Mouse (Mus musculus): ENCODE data around the gene Hoxc10. TPM values are rescaled to one million over a fixed set of nuclear protein-coding genes. Genes with fewer than 3 reads are reported as not detected.

Hoxc10 gene
- total RNA-seq, 2 experiments from 2014 or later, result not detected

Other genes with a start within 250 kb of the Hoxc10 start
- 11.3 and 14.1 TPM in 2 replicates for gene Calcoco1, start 244.6 kb upstream of the Hoxc10 start, total RNA-seq (2014; fragmentation: Nextera tagmentation)
- gene Calcoco1, start 244.6 kb upstream of the Hoxc10 start, total RNA-seq (2017), result 12.6 and 20.3 TPM in 2 replicates
- gene Hoxc13, start 45.7 kb upstream of the Hoxc10 start, total RNA-seq (2014; fragmentation: Nextera tagmentation), result not detected in 2 replicates
- gene Hoxc13, start 45.7 kb upstream of the Hoxc10 start, total RNA-seq (2017), result not detected in 2 replicates
- gene Hoxc12, start 30.0 kb upstream of the Hoxc10 start, total RNA-seq (2014; fragmentation: Nextera tagmentation), result not detected in 2 replicates
- gene Hoxc12, start 30.0 kb upstream of the Hoxc10 start, total RNA-seq (2017), result not detected in 2 replicates
- gene Hoxc11, start 12.4 kb upstream of the Hoxc10 start, total RNA-seq (2014; fragmentation: Nextera tagmentation), result not detected in 2 replicates
- gene Hoxc11, start 12.4 kb upstream of the Hoxc10 start, total RNA-seq (2017), result not detected in 2 replicates
- gene Hoxc5, start 647 bp downstream of the Hoxc10 start, total RNA-seq (2014; fragmentation: Nextera tagmentation), result not detected in 2 replicates
- gene Hoxc5, start 647 bp downstream of the Hoxc10 start, total RNA-seq (2017), result not detected in 2 replicates
- gene Hoxc9, start 9.6 kb downstream of the Hoxc10 start, total RNA-seq (2014; fragmentation: Nextera tagmentation), result not detected in 2 replicates
- gene Hoxc9, start 9.6 kb downstream of the Hoxc10 start, total RNA-seq (2017), result not detected in 2 replicates
- gene Hoxc8, start 23.8 kb downstream of the Hoxc10 start, total RNA-seq (2014; fragmentation: Nextera tagmentation), result not detected in 2 replicates
- gene Hoxc8, start 23.8 kb downstream of the Hoxc10 start, total RNA-seq (2017), result not detected in 2 replicates
- gene Hoxc6, start 31.5 kb downstream of the Hoxc10 start, total RNA-seq (2014; fragmentation: Nextera tagmentation), result not detected in 2 replicates
- gene Hoxc6, start 31.5 kb downstream of the Hoxc10 start, total RNA-seq (2017), result not detected in 2 replicates
- gene Hoxc4, start 52.1 kb downstream of the Hoxc10 start, total RNA-seq (2014; fragmentation: Nextera tagmentation), result not detected in 2 replicates
- not detected in 2 replicates for gene Hoxc4, start 52.1 kb downstream of the Hoxc10 start, total RNA-seq (2017)
- gene Smug1, start 200.3 kb downstream of the Hoxc10 start, total RNA-seq (2014; fragmentation: Nextera tagmentation), result 3.6 and 5.9 TPM in 2 replicates
- 2.2 and 4.2 TPM in 2 replicates for gene Smug1, start 200.3 kb downstream of the Hoxc10 start, total RNA-seq (2017)

Measured in megakaryocyte-erythroid progenitor cell, adult 5-6 weeks (primary cell).